Mouse (Mus musculus): ENCODE measurements at regions not wholly inside any gene's neighbourhood (a gene's known extent, or its start where the extent isn't known, plus 50 kb on each side); places are given as distances from the start of the nearest gene placed in this dataset.

DNA sequence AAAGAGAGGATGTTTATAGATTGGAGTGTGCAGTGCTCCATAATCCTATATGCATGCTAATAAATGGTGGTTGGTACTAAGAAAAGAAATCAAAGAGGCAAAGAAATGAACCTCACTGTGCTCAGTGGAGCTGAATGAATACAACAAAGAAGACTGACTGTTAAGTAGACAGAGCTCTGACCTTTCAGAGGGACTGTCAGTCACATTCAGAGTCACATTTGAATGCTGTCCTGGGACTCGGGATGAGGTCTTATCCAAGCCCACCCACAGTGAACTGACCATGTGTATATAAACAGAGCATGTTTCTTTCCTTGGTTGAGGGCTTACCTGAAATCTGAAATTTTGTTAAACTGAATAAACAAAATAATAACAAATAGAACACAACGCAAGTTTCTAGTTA, 1473.3 kb downstream of the Cdh8 start:
- no peak for DNase-seq (ENCODE audit: low read depth, low spot score)

DNA sequence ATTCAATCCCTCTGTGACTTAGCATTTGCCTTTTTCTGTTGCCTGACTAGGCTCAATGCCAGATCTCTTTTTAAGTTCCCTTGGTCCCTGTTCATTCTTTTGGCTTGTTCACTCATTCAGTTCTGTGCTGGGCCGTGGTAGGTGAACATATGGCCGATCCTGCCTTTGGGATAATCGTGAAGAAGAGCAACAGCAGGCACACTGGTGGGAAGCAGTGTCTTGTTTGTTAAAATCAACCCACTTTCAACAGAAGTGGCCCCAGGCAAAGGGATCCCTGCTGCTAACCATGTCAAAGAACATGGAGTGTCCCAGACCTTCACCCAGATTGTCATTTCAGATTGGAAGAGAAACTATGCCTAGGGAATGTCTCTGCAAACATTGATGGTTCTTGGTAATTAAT, 1479.4 kb downstream of the Cdh8 start:
- DNase-seq (ENCODE audit: low read depth, low spot score) = peak; percentile 6

Measured in telencephalon, adult 2 months (tissue).